Mouse (Mus musculus): ENCODE measurements around the gene Eef2.

Eef2 gene

GRCm38 (mm10) chr10:81176466-81177271, at the start of gene Eef2:
Eef2 (plus strand) TSS chr10:81176631.
- peak; percentile 99 for DNase-seq

GRCm38 (mm10) chr10:81134181-81134587, 42.2 kb upstream of the Eef2 start:
- DNase-seq: no peak

- peak; percentile 61 for DNase-seq
These were observed 41.3 kb upstream of the Eef2 start, which contains the start of gene Zbtb7a for GRCm38 (mm10) chr10:81134966-81135681. Zbtb7a (plus strand) TSS chr10:81135220.

- peak; percentile 78 for DNase-seq
These were observed 40.4 kb upstream of the Eef2 start for GRCm38 (mm10) chr10:81135831-81136705.

GRCm38 (mm10) chr10:81136706-81137231, 39.7 kb upstream of the Eef2 start:
- no peak for DNase-seq

GRCm38 (mm10) chr10:81137252-81138130, 38.9 kb upstream of the Eef2 start:
- peak; percentile 97 for DNase-seq

GRCm38 (mm10) chr10:81138131-81138782, 38.2 kb upstream of the Eef2 start:
- peak; percentile 58 for DNase-seq

- no peak for DNase-seq
These were observed 37.5 kb upstream of the Eef2 start for GRCm38 (mm10) chr10:81138821-81139528.

GRCm38 (mm10) chr10:81139529-81139846, 36.9 kb upstream of the Eef2 start:
- DNase-seq: no peak

GRCm38 (mm10) chr10:81140005-81140404, 36.4 kb upstream of the Eef2 start:
- DNase-seq: no peak

GRCm38 (mm10) chr10:81140717-81141454, 35.5 kb upstream of the Eef2 start:
- DNase-seq: no peak

- DNase-seq: no peak
These were observed 34.8 kb upstream of the Eef2 start for GRCm38 (mm10) chr10:81141455-81142210.

- DNase-seq: no peak
These were observed 33.9 kb upstream of the Eef2 start for GRCm38 (mm10) chr10:81142551-81142981.

GRCm38 (mm10) chr10:81143157-81143633, 33.2 kb upstream of the Eef2 start:
- DNase-seq: no peak

- DNase-seq: no peak
These were observed 32.5 kb upstream of the Eef2 start for GRCm38 (mm10) chr10:81143845-81144437.

- DNase-seq: no peak
These were observed 31.8 kb upstream of the Eef2 start for GRCm38 (mm10) chr10:81144667-81145066.

GRCm38 (mm10) chr10:81145307-81145706, 31.1 kb upstream of the Eef2 start:
- no peak for DNase-seq

GRCm38 (mm10) chr10:81145778-81146177, 30.7 kb upstream of the Eef2 start:
- DNase-seq: no peak

GRCm38 (mm10) chr10:81146296-81146695, 30.1 kb upstream of the Eef2 start:
- DNase-seq: no peak

Data from embryo, embryonic 11 days (tissue).